Mouse (Mus musculus) ES-Bruce4 (cell line): Measurements from ENCODE around the gene Use1.

Source experiments
- CTCF ChIP-seq: IDR thresholded peaks from one replicate; pipeline ENCODE4 v1.8.1; 2011; ENCODE audit warnings: low read depth, low read length
- EP300 ChIP-seq: IDR thresholded peaks from 2 replicates; pipeline ENCODE4 v1.6.1; 2011; ENCODE audit warnings: low read depth, low read length; ENCODE audit not compliant: insufficient read depth
- POLR2A ChIP-seq: IDR thresholded peaks from one replicate; pipeline ENCODE4 v1.8.1; 2011; ENCODE audit warnings: low read length; ENCODE audit not compliant: insufficient read depth

GRCm38 (mm10) chr8:71368366-71368765 lies 1.7 kb downstream of the Use1 start:
- TF ChIP-seq POLR2A = no peak
- TF ChIP-seq CTCF = no peak
- no peak for TF ChIP-seq EP300
